Mouse (Mus musculus): ENCODE measurements around the gene Scrn3.

DNA sequence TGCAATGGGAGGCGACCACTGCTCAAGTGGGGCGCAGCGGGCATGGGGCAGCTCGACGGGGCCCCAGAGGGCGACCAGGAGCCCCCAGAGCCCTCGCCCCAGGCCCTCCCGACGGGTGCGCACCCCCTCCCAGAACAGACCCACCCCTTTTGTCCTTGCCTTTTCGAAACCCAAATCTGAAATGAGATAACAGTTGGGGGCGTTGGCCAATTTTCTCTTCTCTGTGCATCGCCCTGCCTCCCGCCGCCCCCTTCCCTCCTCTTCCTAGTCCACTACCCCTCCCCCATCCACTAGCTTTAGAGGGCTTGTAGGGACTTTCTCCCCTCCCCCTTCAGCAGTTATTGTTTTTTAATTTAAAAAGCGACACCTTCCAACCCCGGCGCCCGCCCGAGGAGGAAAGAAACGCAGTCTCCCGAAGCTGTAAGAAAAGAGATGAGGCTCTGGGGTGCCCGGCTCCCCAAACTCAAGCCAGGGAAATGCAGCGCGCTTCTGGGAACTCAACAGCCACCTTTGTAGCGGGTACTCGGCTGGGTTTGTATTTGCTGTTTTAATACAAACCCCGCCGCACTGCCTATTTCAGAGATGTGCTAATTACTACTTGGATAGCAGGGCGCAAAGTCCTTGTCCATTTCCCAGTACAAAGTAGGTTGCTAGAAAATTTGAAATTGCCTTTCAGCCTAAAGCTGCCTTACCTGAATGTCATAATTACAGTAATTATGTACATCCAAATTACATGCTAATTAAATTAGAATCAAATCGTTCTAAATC lies 32.9 kb upstream of the Scrn3 start:
- TF ChIP-seq MAFK (IDR thresholded peaks at IDR 0.05; ENCODE audit: insufficient read depth, low read depth, low read length) (no peak), ZNF384 (IDR thresholded peaks at IDR 0.05; ENCODE audit: low read depth, low read length) (no peak), HCFC1 (IDR thresholded peaks at IDR 0.05; ENCODE audit: borderline replicate concordance, insufficient read depth, low read length) (no peak), CHD2 (IDR thresholded peaks at IDR 0.05; ENCODE audit: low read depth, low read length) (no peak), ZC3H11A (IDR thresholded peaks at IDR 0.05; ENCODE audit: borderline replicate concordance, low read depth, low read length) (no peak)

Data from ES-E14 (cell line).